Mouse (Mus musculus) liver, adult 2 months (tissue): ENCODE results near the gene Ak1. TPM values are rescaled to one million over a fixed set of nuclear protein-coding genes. Genes with fewer than 3 reads are reported as not detected.

Source experiments
- DNase-seq: peaks from one replicate; pipeline ENCODE4 v3.0.0-alpha.2; 2011; ENCODE audit warnings: low read depth, low spot score; ENCODE audit errors: extremely low read depth
- H3K27ac ChIP-seq: fragments of 200-500 bp; replicated peaks from 2 replicates; pipeline ENCODE4 v1.5.1; 2012; ENCODE audit warnings: low read depth, mild to moderate bottlenecking, control low read depth, inconsistent platforms, low read length; ENCODE audit not compliant: insufficient read depth
- H3K27me3 ChIP-seq: fragments of 200-500 bp; 2 replicates; pipeline ENCODE4 v1.6.1; 2012; ENCODE audit warnings: mild to moderate bottlenecking, moderate library complexity, low read length, inconsistent platforms; ENCODE audit not compliant: control insufficient read depth, insufficient read depth
- H3K36me3 ChIP-seq: fragments of 200-500 bp; 2 replicates; pipeline ENCODE4 v1.6.1; 2012; ENCODE audit warnings: low read length, inconsistent platforms; ENCODE audit not compliant: control insufficient read depth, insufficient read depth
- H3K4me1 ChIP-seq: fragments of 200-500 bp; 2 replicates; pipeline ENCODE4 v1.6.1; 2011; ENCODE audit warnings: low read length; ENCODE audit not compliant: control insufficient read depth, insufficient read depth
- H3K4me3 ChIP-seq: fragments of 200-500 bp; 2 replicates; pipeline ENCODE4 v1.5.1; 2011; ENCODE audit warnings: low read depth, mild to moderate bottlenecking, control low read depth, low read length, moderate library complexity; ENCODE audit not compliant: insufficient read depth
- H3K79me2 ChIP-seq: fragments of 200-500 bp; 2 replicates; pipeline ENCODE4 v1.6.1; 2012; ENCODE audit warnings: inconsistent platforms, mild to moderate bottlenecking, low read length, moderate library complexity; ENCODE audit not compliant: control insufficient read depth, insufficient read depth
- H3K9ac ChIP-seq: fragments of 200-500 bp; 2 replicates; pipeline ENCODE4 v1.6.1; 2012; ENCODE audit warnings: low read depth, mild to moderate bottlenecking, control low read depth, inconsistent platforms, low read length
- CTCF ChIP-seq: fragments of 200-500 bp; IDR thresholded peaks from 2 replicates; pipeline ENCODE4 v1.5.1; 2011; ENCODE audit warnings: low read depth, low read length, control low read depth
- POLR2A ChIP-seq: fragments of 200-500 bp; IDR thresholded peaks from 2 replicates; pipeline ENCODE4 v1.6.1; 2011; ENCODE audit warnings: low read length, control low read depth; ENCODE audit not compliant: insufficient read depth; ENCODE audit errors: extremely low read depth
- WGBS: fragments of 180-500 bp; shearing (Covaris S2); methylation state at CpG from one replicate; pipeline ENCODE4 v1.1.7; 2018; 5-methylcytosine and 5-hydroxymethylcytosine counted together
- polyA plus RNA-seq: library from polyadenylated mRNA; depleted of rRNA; stranded (reverse); fragments of >200 nt; gene quantifications from 2 replicates; pipeline ENCODE4 v1.2.3, GENCODE M21; 2012
- total RNA-seq: library from RNA; depleted of rRNA; stranded (reverse); fragments of >200 nt; gene quantifications from 2 replicates; pipeline ENCODE4 v1.2.3, GENCODE M21; 2014

The Ak1 gene
- total and polyA plus RNA-seq, 2 experiments, result 0.26 to 1.4 TPM

GRCm38 (mm10) chr2:32576532-32576931 is 45.0 kb upstream of the Ak1 start:
- TF ChIP-seq CTCF, result no peak
- no peak for TF ChIP-seq POLR2A
- no peak for DNase-seq
- no peaks in the 10 kb centered on the region for H3K79me2 ChIP-seq
- no peak overlapping the region for H3K4me3 ChIP-seq
- 86% methylated on average over 9 of the region's 9 CpGs for WGBS
- H3K9ac ChIP-seq, result no peak overlapping the region
- H3K27me3 ChIP-seq, result 0 out of 2 replicates have a peak, but pooled peaks cover 5% of the 10 kb centered on the region
- peaks cover 2% of the 10 kb centered on the region; the same call in 1 of the 2 replicates for H3K4me1 ChIP-seq
- no peak overlapping the region for H3K27ac ChIP-seq
- no peaks in the 10 kb centered on the region for H3K36me3 ChIP-seq

DNA sequence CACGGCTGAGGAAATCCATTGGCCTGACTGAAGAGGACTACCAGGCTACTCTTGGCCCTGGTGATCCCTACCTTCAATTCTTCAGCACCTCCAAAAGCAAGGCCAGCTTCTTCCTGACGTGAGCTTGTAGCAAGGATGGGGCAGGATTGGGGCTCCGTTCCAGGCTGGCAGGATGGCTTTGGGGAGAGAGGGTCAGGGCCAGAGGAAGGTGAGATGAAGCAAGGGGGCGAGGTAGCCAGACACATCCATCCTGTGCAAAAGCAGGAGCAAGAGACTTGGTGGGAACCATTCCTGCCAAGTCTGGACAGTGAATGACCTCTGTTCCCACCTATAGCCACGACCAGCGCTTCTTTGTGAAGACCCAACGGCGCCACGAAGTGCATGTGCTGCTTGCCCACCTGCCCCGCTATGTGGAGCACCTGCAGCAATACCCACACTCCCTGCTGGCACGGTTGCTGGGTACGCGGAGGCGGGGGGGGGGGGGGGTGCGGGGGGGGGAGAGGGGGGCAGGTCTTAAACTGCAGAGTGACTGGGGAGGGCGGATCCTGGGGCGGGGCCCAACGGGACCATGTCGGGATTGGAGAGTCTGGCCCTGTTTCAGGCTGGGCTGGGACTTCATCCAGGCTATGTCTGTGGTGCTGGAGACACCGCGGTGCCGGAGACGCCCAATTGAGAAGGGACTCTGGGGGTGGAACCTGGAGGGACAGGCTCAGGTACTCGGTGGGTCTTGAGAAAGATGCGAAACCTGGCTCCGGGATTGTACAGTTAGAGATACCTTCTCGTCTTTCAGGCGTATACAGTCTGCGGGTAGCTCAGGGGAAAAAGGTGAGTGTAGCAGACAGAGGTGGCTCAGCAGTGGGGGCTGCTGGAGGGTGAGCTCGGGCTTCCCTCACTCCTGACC is 43.2 kb upstream of the Ak1 start:
- Histone ChIP-seq H3K79me2 (no peaks in the 10 kb centered on the region), H3K9ac (no peak overlapping the region), H3K27me3 (0 out of 2 replicates have a peak, but pooled peaks cover 5% of the 10 kb centered on the region), H3K36me3 (no peaks in the 10 kb centered on the region), H3K27ac (no peak overlapping the region), H3K4me3 (no peak overlapping the region), H3K4me1 (peaks cover 2% of the 10 kb centered on the region; the same call in 1 of the 2 replicates)
- 48% methylated on average over 24 of the region's 30 CpGs for WGBS
- TF ChIP-seq CTCF (no peak), POLR2A (no peak)
- no peak for DNase-seq

GRCm38 (mm10) chr2:32581450-32582095 is 40.0 kb upstream of the Ak1 start:
- TF ChIP-seq CTCF, result no peak
- TF ChIP-seq POLR2A, result no peak
- no peak overlapping the region for H3K4me3 ChIP-seq
- H3K27ac ChIP-seq, result no peak overlapping the region
- H3K36me3 ChIP-seq, result no peaks in the 10 kb centered on the region
- DNase-seq, result no peak
- WGBS, result 57% methylated on average over 19 of the region's 19 CpGs
- H3K27me3 ChIP-seq, result no peaks in the 10 kb centered on the region
- H3K9ac ChIP-seq, result no peak overlapping the region
- H3K79me2 ChIP-seq, result no peaks in the 10 kb centered on the region
- H3K4me1 ChIP-seq, result peaks cover 2% of the 10 kb centered on the region; the same call in 1 of the 2 replicates

DNA sequence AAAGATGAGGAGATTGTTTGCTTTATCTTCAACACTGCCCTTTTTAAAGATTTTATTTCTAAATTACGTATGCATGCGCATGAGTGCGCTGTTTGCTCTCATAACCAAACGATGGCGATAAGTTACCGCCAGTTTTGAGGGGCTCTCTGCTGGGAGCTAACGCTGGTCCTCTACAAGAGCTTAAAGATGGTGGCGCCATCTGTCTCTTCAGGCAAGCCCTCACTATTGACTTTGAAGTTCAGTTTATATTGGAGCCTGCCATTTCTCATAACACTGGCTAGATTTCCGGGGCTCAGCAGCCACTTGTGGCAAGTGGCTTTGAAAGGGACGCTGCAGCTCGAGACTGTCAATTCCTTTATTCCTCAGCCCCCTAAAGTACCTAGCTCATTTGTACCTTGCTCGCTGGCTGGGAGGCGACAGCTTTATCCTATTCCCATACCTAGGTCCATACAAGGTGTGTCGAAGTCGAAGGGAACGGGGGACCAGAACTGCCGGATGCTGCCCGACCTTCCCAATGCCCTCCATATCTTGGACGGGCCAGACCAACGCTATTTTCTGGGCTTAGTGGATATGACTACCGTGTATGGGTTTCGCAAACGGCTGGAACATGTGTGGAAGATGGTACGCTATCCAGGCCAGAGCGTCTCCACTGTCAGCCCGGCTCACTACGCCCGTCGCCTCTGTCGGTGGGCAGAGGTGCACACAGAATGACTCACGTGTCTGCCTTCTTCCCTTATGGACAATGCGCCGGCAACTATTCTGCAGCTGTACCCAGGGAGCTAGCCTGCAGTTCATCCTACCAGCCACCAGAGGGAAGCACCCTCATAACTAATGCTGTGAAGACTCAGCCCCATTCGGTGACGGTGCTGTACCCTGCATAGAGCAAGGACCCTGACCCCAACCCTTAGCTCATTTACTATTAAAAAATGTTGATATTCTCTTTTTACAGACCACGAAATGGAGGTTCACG is 38.4 kb upstream of the Ak1 start:
- 20% methylated on average over 37 of the region's 37 CpGs for WGBS
- Histone ChIP-seq H3K27ac (no peak overlapping the region), H3K4me1 (peaks cover 2% of the 10 kb centered on the region; the same call in 1 of the 2 replicates), H3K9ac (no peak overlapping the region), H3K4me3 (no peak overlapping the region), H3K36me3 (no peaks in the 10 kb centered on the region), H3K79me2 (no peaks in the 10 kb centered on the region), H3K27me3 (no peaks in the 10 kb centered on the region)
- TF ChIP-seq POLR2A (no peak), CTCF (peak; percentile 99)
- DNase-seq, result peak; percentile 56

- no peak for DNase-seq
- Histone ChIP-seq H3K9ac (no peak overlapping the region), H3K36me3 (no peaks in the 10 kb centered on the region), H3K27me3 (no peaks in the 10 kb centered on the region), H3K4me3 (no peak overlapping the region), H3K27ac (no peak overlapping the region), H3K4me1 (peaks cover 11% of the 10 kb centered on the region), H3K79me2 (no peaks in the 10 kb centered on the region)
- TF ChIP-seq POLR2A (no peak), CTCF (no peak)
- WGBS, result 92% methylated on average over 7 of the region's 7 CpGs
Measured at GRCm38 (mm10) chr2:32585149-32585714, 36.3 kb upstream of the Ak1 start.
